8 mouse cellular contexts compared by ENCODE assay signal in the genomic region with DNA sequence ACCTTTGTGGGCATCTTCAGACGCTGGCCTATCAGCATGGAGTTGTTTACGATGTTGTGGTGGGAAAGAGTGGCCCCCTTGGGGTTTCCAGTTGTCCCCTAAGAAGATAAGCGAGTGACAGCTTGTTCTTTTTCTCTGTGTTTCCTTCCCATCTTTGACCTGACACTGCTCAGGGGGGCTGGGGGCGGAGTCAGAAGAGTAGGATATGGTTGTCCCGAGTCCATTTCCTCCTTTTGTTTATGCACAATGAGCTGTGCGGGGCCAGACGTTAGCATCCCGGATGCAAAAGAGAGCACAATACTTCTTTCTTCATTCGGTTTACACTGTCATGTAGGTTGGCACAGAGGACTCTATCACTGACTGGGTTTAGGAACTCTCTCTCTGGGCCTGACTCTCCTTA. TPM values are rescaled to one million over a fixed set of nuclear protein-coding genes. Genes with fewer than 3 reads are reported as not detected.
DNase-seq lines count a peak whose midpoint lies in the region; ATAC-seq lines count a peak whose summit lies in the region.

No protein-coding gene starts in this region.

- H3K27me3 ChIP-seq in heart, embryonic 10.5 days (ENCODE audit: insufficient read depth, poor library complexity, severe bottlenecking), result peaks cover 27% of the 10 kb centered on the region
- 0 out of 2 replicates have a peak, but pooled peaks cover 3% of the 10 kb centered on the region for H3K27me3 ChIP-seq in kidney, embryonic 16.5 days (ENCODE audit: insufficient read depth, low read length)

- H3K4me2 ChIP-seq in kidney, embryonic 16.5 days (replicated peaks; ENCODE audit: low read depth, low read length), result no peak overlapping the region

- no peak overlapping the region for H3K27ac ChIP-seq in heart, embryonic 10.5 days
- H3K27ac ChIP-seq in kidney, embryonic 16.5 days (ENCODE audit: low read length), result peak overlapping the region; percentile 86

- peak; percentile 61; the same call in 1 of the 2 replicates for ATAC-seq in kidney, embryonic 16.5 days (ENCODE audit: low FRiP score, low TSS enrichment)

- DNase-seq in heart, adult 18-20 months, result peak; percentile 48 to 69
- DNase-seq in heart, embryonic 10.5 days (ENCODE audit: low spot score), result no peak
- peak; percentile 51 for DNase-seq in heart, adult 8-10 months (ENCODE audit: low spot score)
- peak; percentile 71 for DNase-seq in lung, postnatal 36 days
- no peak for DNase-seq in left cerebral cortex, adult 18-20 months (ENCODE audit: low spot score in 2 of 2)
- no peak for DNase-seq in cerebellum, adult 9-11 months
- no peak for DNase-seq in spleen, adult 12 weeks (ENCODE audit: low spot score)

- H3K4me3 ChIP-seq in heart, embryonic 10.5 days, result no peak overlapping the region
- no peak overlapping the region for H3K4me3 ChIP-seq in kidney, embryonic 16.5 days (ENCODE audit: low read length)

- 53% methylated on average over 9 of the region's 9 CpGs for WGBS in heart, embryonic 10.5 days
- WGBS in kidney, embryonic 16.5 days, result 49% methylated on average over 9 of the region's 9 CpGs

- peaks cover 17% of the 10 kb centered on the region; the same call in 1 of the 2 replicates for H3K36me3 ChIP-seq in heart, embryonic 10.5 days
- no peaks in the 10 kb centered on the region for H3K36me3 ChIP-seq in kidney, embryonic 16.5 days (ENCODE audit: insufficient read depth, low read length)

- peaks cover 6% of the 10 kb centered on the region; the same call in 1 of the 2 replicates for H3K4me1 ChIP-seq in heart, embryonic 10.5 days
- H3K4me1 ChIP-seq in kidney, embryonic 16.5 days (ENCODE audit: insufficient read depth, low read length), result no peaks in the 10 kb centered on the region

- no peaks in the 10 kb centered on the region for H3K9me3 ChIP-seq in heart, embryonic 10.5 days
- no peaks in the 10 kb centered on the region for H3K9me3 ChIP-seq in kidney, embryonic 16.5 days (ENCODE audit: low read length)

- no peak overlapping the region for H3K9ac ChIP-seq in kidney, embryonic 16.5 days (replicated peaks; ENCODE audit: low read length)

RNA-seq across cellular contexts. Expression of gene Chad, which starts 5.8 kb away (rescaled TPM):
- total RNA-seq in heart, adult 18-20 months (2021), result 1 to 10 TPM; 1.4 to 3.2 TPM
- 0.11 and 0.28 TPM in 2 replicates for polyA plus RNA-seq in heart, embryonic 10.5 days (2016; fragmentation: Nextera tagmentation; extraction: Ambion mirVana)
- total RNA-seq in heart, adult 8-10 months (2022), result 1 to 10 TPM in 2 of 4 experiments, under 1 TPM in 2; 0.43 to 2.4 (median 0.86) TPM
- 0.58 and 0.64 TPM in 2 replicates for polyA plus RNA-seq in kidney, embryonic 16.5 days (2015; fragmentation: Nextera tagmentation; extraction: Ambion mirVana)
- total RNA-seq in left cerebral cortex, adult 18-20 months (2021), result not detected

RNA-seq across cellular contexts. Expression of gene Rsad1, which starts 21.6 kb away (rescaled TPM):
- total RNA-seq in heart, adult 18-20 months (2021), result 10 to 100 TPM in 1 of 2 experiments, 1 to 10 TPM in 1; 8.5 to 10.3 TPM
- 3.2 and 6.9 TPM in 2 replicates for polyA plus RNA-seq in heart, embryonic 10.5 days (2016; fragmentation: Nextera tagmentation; extraction: Ambion mirVana)
- 10 to 100 TPM in 2 of 4 experiments, 1 to 10 TPM in 2; 8.3 to 11.5 (median 10.1) TPM for total RNA-seq in heart, adult 8-10 months (2022)
- 4.3 and 6.1 TPM in 2 replicates for polyA plus RNA-seq in kidney, embryonic 16.5 days (2015; fragmentation: Nextera tagmentation; extraction: Ambion mirVana)
- total RNA-seq in left cerebral cortex, adult 18-20 months (2021), result 10 to 100 TPM; 10.5 to 13.4 TPM

RNA-seq across cellular contexts. Expression of gene Acsf2, which starts 31.1 kb away (rescaled TPM):
- 10 to 100 TPM; 30.4 to 33.5 TPM for total RNA-seq in heart, adult 18-20 months (2021)
- 2.8 and 4.1 TPM in 2 replicates for polyA plus RNA-seq in heart, embryonic 10.5 days (2016; fragmentation: Nextera tagmentation; extraction: Ambion mirVana)
- 10 to 100 TPM; 25.6 to 34.8 (median 30.1) TPM for total RNA-seq in heart, adult 8-10 months (2022)
- polyA plus RNA-seq in kidney, embryonic 16.5 days (2015; fragmentation: Nextera tagmentation; extraction: Ambion mirVana), result 7.9 and 9.1 TPM in 2 replicates
- 10 to 100 TPM; 14.1 to 14.9 TPM for total RNA-seq in left cerebral cortex, adult 18-20 months (2021)

RNA-seq across cellular contexts. Expression of gene Mycbpap, which starts 49.1 kb away (rescaled TPM):
- total RNA-seq in heart, adult 18-20 months (2021), result 1 to 10 TPM in 1 of 2 experiments, under 1 TPM in 1; 0.67 to 1.5 TPM
- polyA plus RNA-seq in heart, embryonic 10.5 days (2016; fragmentation: Nextera tagmentation; extraction: Ambion mirVana), result 9.3 and 12.5 TPM in 2 replicates
- 1 to 10 TPM in 3 of 4 experiments, under 1 TPM in 1; 0.75 to 2.3 (median 1.4) TPM for total RNA-seq in heart, adult 8-10 months (2022)
- 4.3 and 5.1 TPM in 2 replicates for polyA plus RNA-seq in kidney, embryonic 16.5 days (2015; fragmentation: Nextera tagmentation; extraction: Ambion mirVana)
- total RNA-seq in left cerebral cortex, adult 18-20 months (2021), result 1 to 10 TPM; 5.7 to 7.8 TPM

RNA-seq across cellular contexts. Expression of gene Lrrc59, which starts 59.0 kb away (rescaled TPM):
- total RNA-seq in heart, adult 18-20 months (2021), result 10 to 100 TPM; 32.0 to 32.6 TPM
- 229 and 251 TPM in 2 replicates for polyA plus RNA-seq in heart, embryonic 10.5 days (2016; fragmentation: Nextera tagmentation; extraction: Ambion mirVana)
- total RNA-seq in heart, adult 8-10 months (2022), result 10 to 100 TPM; 25.5 to 31.1 (median 28.2) TPM
- polyA plus RNA-seq in kidney, embryonic 16.5 days (2015; fragmentation: Nextera tagmentation; extraction: Ambion mirVana), result 211 and 218 TPM in 2 replicates
- total RNA-seq in left cerebral cortex, adult 18-20 months (2021), result 10 to 100 TPM; 96.2 to 98.0 TPM

Comparison
In these comparisons a context has a peak if more than half of its experiments do, and no peak if none do; other contexts are left out.
1. DNase-seq: peak in heart, adult 18-20 months (2 of 2), heart, adult 8-10 months (single experiment) and lung, postnatal 36 days (single experiment); none in heart, embryonic 10.5 days (single experiment), left cerebral cortex, adult 18-20 months (0 of 2), cerebellum, adult 9-11 months (single experiment) and spleen, adult 12 weeks (single experiment).